Mouse (Mus musculus) MEL (cell line): ENCODE results near the gene Coil. TPM values are rescaled to one million over a fixed set of nuclear protein-coding genes. Genes with fewer than 3 reads are reported as not detected.

Source experiments
- DNase-seq: peaks from one replicate; pipeline ENCODE4 v3.0.0; 2011; ENCODE audit warnings: low read depth, low spot score
- H3K27ac ChIP-seq: 2 replicates; pipeline ENCODE4 v1.5.1; 2012; ENCODE audit warnings: low read depth, mild to moderate bottlenecking, control low read depth, low read length, moderate library complexity; ENCODE audit not compliant: control insufficient read depth
- H3K27me3 ChIP-seq, 2 experiments: fragments of 150-350 bp in 1 of 2; sonication (generic) in 1 of 2; 2 replicates each; pipeline ENCODE4 v1.6.1; 2012; ENCODE audit warnings: low read length in 2 of 2, mild to moderate bottlenecking in 2 of 2, improper control_type of control experiment in 1 of 2, moderate library complexity in 1 of 2; ENCODE audit not compliant: insufficient read depth in 2 of 2, control insufficient read depth in 1 of 2
- H3K36me3 ChIP-seq, 2 experiments: 2 replicates each; pipeline ENCODE4 v1.6.1; 2012 to 2014; ENCODE audit warnings: low read length in 2 of 2, improper control_type of control experiment in 1 of 2, inconsistent platforms in 1 of 2, mild to moderate bottlenecking in 1 of 2; ENCODE audit not compliant: insufficient read depth in 2 of 2, control insufficient read depth in 1 of 2
- H3K4me1 ChIP-seq, 2 experiments: fragments of 150-350 bp in 1 of 2; sonication (generic) in 1 of 2; 2 replicates each; pipeline ENCODE4 v1.6.1; 2012; ENCODE audit warnings: low read length in 2 of 2, improper control_type of control experiment in 1 of 2, mild to moderate bottlenecking in 1 of 2; ENCODE audit not compliant: insufficient read depth in 2 of 2, control insufficient read depth in 1 of 2
- H3K4me3 ChIP-seq, 2 experiments: fragments of 150-350 bp in 1 of 2; sonication (generic) in 1 of 2; 2 replicates each; pipeline ENCODE4 v1.5.1; 2012; ENCODE audit warnings: low read depth in 2 of 2, low read length in 2 of 2, mild to moderate bottlenecking in 2 of 2, moderate library complexity in 2 of 2, control low read depth in 1 of 2, improper control_type of control experiment in 1 of 2; ENCODE audit not compliant: control insufficient read depth in 1 of 2, insufficient read depth in 1 of 2
- H3K79me2 ChIP-seq: 2 replicates; pipeline ENCODE4 v1.6.1; 2012; ENCODE audit warnings: mild to moderate bottlenecking, low read length, moderate library complexity; ENCODE audit not compliant: control insufficient read depth, poor library complexity, insufficient read depth
- H3K9ac ChIP-seq: 2 replicates; pipeline ENCODE4 v1.6.1; 2012; ENCODE audit warnings: low read depth, mild to moderate bottlenecking, control low read depth, low read length, moderate library complexity; ENCODE audit not compliant: control insufficient read depth, poor library complexity, severe bottlenecking
- H3K9me3 ChIP-seq: fragments of 150-350 bp; sonication (generic); replicated peaks from 2 replicates; pipeline ENCODE4 v1.6.1; 2012; ENCODE audit warnings: mild to moderate bottlenecking, low read length, improper control_type of control experiment, moderate library complexity; ENCODE audit not compliant: insufficient read depth
- CHD2 ChIP-seq: IDR thresholded peaks from 2 replicates; pipeline ENCODE4 v1.6.1; 2011; ENCODE audit warnings: low read length, improper control_type of control experiment
- CTCF ChIP-seq, 3 experiments: IDR thresholded peaks in 2 of 3; conservative IDR thresholded peaks in 1 of 3; 2 replicates each; pipeline ENCODE4 v1.5.1; 2011 to 2012; ENCODE audit warnings: low read length in 3 of 3, low read depth in 2 of 3, mild to moderate bottlenecking in 2 of 3, improper control_type of control experiment in 1 of 3, inconsistent platforms in 1 of 3, mixed read lengths in 1 of 3, moderate library complexity in 1 of 3; ENCODE audit not compliant: control insufficient read depth in 1 of 3, insufficient read depth in 1 of 3, poor library complexity in 1 of 3, severe bottlenecking in 1 of 3
- E2F4 ChIP-seq: IDR thresholded peaks from 2 replicates; pipeline ENCODE4 v1.6.1; 2011; ENCODE audit warnings: low read depth, low read length, improper control_type of control experiment, borderline replicate concordance
- ELF1 ChIP-seq: IDR thresholded peaks from 2 replicates; pipeline ENCODE4 v1.6.1; 2014; ENCODE audit warnings: low read depth, mild to moderate bottlenecking, inconsistent platforms, low read length, improper control_type of control experiment, moderate library complexity
- ETS1 ChIP-seq: IDR thresholded peaks from 2 replicates; pipeline ENCODE4 v1.6.1; 2012; ENCODE audit warnings: low read depth, mild to moderate bottlenecking, inconsistent platforms, low read length, improper control_type of control experiment, moderate library complexity
- GATA1 ChIP-seq: IDR thresholded peaks from 2 replicates; pipeline ENCODE4 v1.6.1; 2011; ENCODE audit warnings: low read depth, low read length, improper control_type of control experiment
- HCFC1 ChIP-seq: IDR thresholded peaks from 2 replicates; pipeline ENCODE4 v1.6.1; 2012; ENCODE audit warnings: low read depth, mild to moderate bottlenecking, inconsistent platforms, low read length, improper control_type of control experiment, moderate library complexity
- MAFK ChIP-seq: IDR thresholded peaks from 2 replicates; pipeline ENCODE4 v1.6.1; 2011; ENCODE audit warnings: low read depth, mild to moderate bottlenecking, low read length, improper control_type of control experiment, borderline replicate concordance
- MAX ChIP-seq: IDR thresholded peaks from 2 replicates; pipeline ENCODE4 v1.6.1; 2011; ENCODE audit warnings: low read length, improper control_type of control experiment
- MEF2A ChIP-seq: IDR thresholded peaks from 2 replicates; pipeline ENCODE4 v1.6.1; 2014; ENCODE audit warnings: low read depth, mild to moderate bottlenecking, inconsistent platforms, low read length, improper control_type of control experiment; ENCODE audit not compliant: poor library complexity, insufficient replicate concordance, severe bottlenecking; ENCODE audit errors: extremely low read depth
- NELFE ChIP-seq: IDR thresholded peaks from 2 replicates; pipeline ENCODE4 v1.6.1; 2011; ENCODE audit warnings: low read depth, low read length, improper control_type of control experiment
- POLR2A ChIP-seq, 2 experiments: IDR thresholded peaks; 2 replicates each; pipeline ENCODE4 v1.6.1; 2011 to 2012; ENCODE audit warnings: low read length in 2 of 2, mild to moderate bottlenecking in 2 of 2, control low read depth in 1 of 2, improper control_type of control experiment in 1 of 2, low read depth in 1 of 2, moderate library complexity in 1 of 2; ENCODE audit not compliant: control insufficient read depth in 1 of 2, insufficient read depth in 1 of 2, poor library complexity in 1 of 2
- POLR2AphosphoS2 ChIP-seq: IDR thresholded peaks from 2 replicates; pipeline ENCODE4 v1.6.1; 2011; ENCODE audit warnings: low read length, improper control_type of control experiment
- RAD21 ChIP-seq: IDR thresholded peaks from 2 replicates; pipeline ENCODE4 v1.6.1; 2011; ENCODE audit warnings: mild to moderate bottlenecking, low read depth, low read length, improper control_type of control experiment
- RCOR1 ChIP-seq: IDR thresholded peaks from 2 replicates; pipeline ENCODE4 v1.6.1; 2012; ENCODE audit warnings: low read depth, mild to moderate bottlenecking, inconsistent platforms, low read length, improper control_type of control experiment
- SIN3A ChIP-seq: IDR thresholded peaks from 2 replicates; pipeline ENCODE4 v1.6.1; 2012; ENCODE audit warnings: low read length, improper control_type of control experiment, inconsistent platforms
- SMC3 ChIP-seq: IDR thresholded peaks from 2 replicates; pipeline ENCODE4 v1.6.1; 2011; ENCODE audit warnings: low read depth, low read length, improper control_type of control experiment
- TAL1 ChIP-seq: IDR thresholded peaks from 2 replicates; pipeline ENCODE4 v1.6.1; 2012; ENCODE audit warnings: mild to moderate bottlenecking, inconsistent platforms, low read length, moderate library complexity, mixed read lengths
- UBTF ChIP-seq: IDR thresholded peaks from 2 replicates; pipeline ENCODE4 v1.6.1; 2012; ENCODE audit warnings: low read depth, mild to moderate bottlenecking, inconsistent platforms, low read length, improper control_type of control experiment, moderate library complexity, borderline replicate concordance; ENCODE audit not compliant: insufficient read depth
- USF1 ChIP-seq: IDR thresholded peaks from 2 replicates; pipeline ENCODE4 v1.6.1; 2014; ENCODE audit warnings: low read depth, mild to moderate bottlenecking, inconsistent platforms, low read length, improper control_type of control experiment, moderate library complexity
- USF2 ChIP-seq, 2 experiments: IDR thresholded peaks; 2 replicates each; pipeline ENCODE4 v1.6.1; 2011 to 2012; ENCODE audit warnings: improper control_type of control experiment in 2 of 2, low read length in 2 of 2, borderline replicate concordance in 1 of 2, inconsistent platforms in 1 of 2, low read depth in 1 of 2, mild to moderate bottlenecking in 1 of 2; ENCODE audit not compliant: insufficient read depth in 1 of 2
- ZKSCAN1 ChIP-seq: IDR thresholded peaks from 2 replicates; pipeline ENCODE4 v1.6.1; 2012; ENCODE audit warnings: low read depth, mild to moderate bottlenecking, inconsistent platforms, low read length, improper control_type of control experiment, moderate library complexity
- polyA plus RNA-seq, 2 experiments: library from polyadenylated mRNA; stranded (reverse) in 1 of 2; unstranded in 1 of 2; fragments of >175 nt in 1 of 2; fragments of >200 nt in 1 of 2; gene quantifications; 2 replicates each; pipeline versions ENCODE4 v1.2.1 to v1.2.4; 2012; ENCODE audit warnings: low replicate concordance in 2 of 2, low read depth in 1 of 2; ENCODE audit not compliant: insufficient read length in 2 of 2, insufficient read depth in 1 of 2, missing spikeins in 1 of 2
- total RNA-seq: library from RNA; depleted of rRNA; stranded (reverse); fragments of 300-350 nt; gene quantifications from 2 replicates; pipeline ENCODE4 v1.2.3, GENCODE M21; 2012

Coil gene
- total and polyA plus RNA-seq, 3 experiments = 24.4 to 32.6 TPM; not detected in 1

GRCm38 (mm10) chr11:89020681-89021305 lies 50.7 kb downstream of the Coil start:
- H3K27ac ChIP-seq = no peak overlapping the region
- no peaks in the 10 kb centered on the region for H3K79me2 ChIP-seq
- peak; percentile 23; the same call in 1 of the 2 replicates for TF ChIP-seq SMC3
- peak in 2 of 3 experiments; percentile 51 to 54; a peak in 3 of 6 replicates for TF ChIP-seq CTCF (IDR thresholded peaks at IDR 0.05 in 2 of 3, conservative IDR thresholded peaks at IDR 0.05 in 1 of 3; ENCODE audit: control insufficient read depth in 1 of 3, insufficient read depth in 1 of 3, low read depth in 2 of 3, low read length in 3 of 3, poor library complexity in 1 of 3, severe bottlenecking in 1 of 3)
- no peak for TF ChIP-seq SIN3A
- no peak for TF ChIP-seq USF1
- no peak for TF ChIP-seq UBTF

GRCm38 (mm10) chr11:89021687-89022086 lies 51.6 kb downstream of the Coil start:
- H3K4me3 ChIP-seq = no peak overlapping the region
- TF ChIP-seq MAFK (no peak), POLR2A (IDR thresholded peaks at IDR 0.05; ENCODE audit: control insufficient read depth in 1 of 2, insufficient read depth in 1 of 2, low read depth in 1 of 2, low read length in 2 of 2, poor library complexity in 1 of 2) (no peak), HCFC1 (no peak), ZKSCAN1 (no peak), RCOR1 (peak; percentile 65)
- peaks cover 0 to 40% of the 10 kb centered on the region in 2 experiments; a peak in 2 of 4 replicates for H3K36me3 ChIP-seq
- H3K4me1 ChIP-seq = peaks cover 10 to 43% of the 10 kb centered on the region in 2 experiments; a peak in 3 of 4 replicates
- H3K79me2 ChIP-seq = no peaks in the 10 kb centered on the region
- H3K9me3 ChIP-seq = no peaks in the 10 kb centered on the region
- no peak overlapping the region for H3K27ac ChIP-seq
- no peaks in the 10 kb centered on the region for H3K27me3 ChIP-seq
- no peak overlapping the region for H3K9ac ChIP-seq
- peak; percentile 29 for DNase-seq

More at GRCm38 (mm10) chr11:89020681-89021305, 50.7 kb downstream of the Coil start:
- H3K36me3 ChIP-seq = peaks cover 0 to 43% of the 10 kb centered on the region in 2 experiments; a peak in 3 of 4 replicates
- H3K4me1 ChIP-seq = peaks cover 10 to 47% of the 10 kb centered on the region in 2 experiments; a peak in 3 of 4 replicates
- H3K9ac ChIP-seq = no peak overlapping the region
- no peak overlapping the region for H3K4me3 ChIP-seq
- H3K27me3 ChIP-seq = no peaks in the 10 kb centered on the region
- H3K9me3 ChIP-seq = no peaks in the 10 kb centered on the region
- peak; percentile 35 for DNase-seq

- Histone ChIP-seq H3K79me2 (no peaks in the 10 kb centered on the region), H3K9me3 (no peaks in the 10 kb centered on the region), H3K27me3 (no peaks in the 10 kb centered on the region), H3K27ac (no peak overlapping the region), H3K9ac (no peak overlapping the region), H3K4me1 (peaks cover 10 to 38% of the 10 kb centered on the region in 2 experiments; a peak in 3 of 4 replicates), H3K36me3 (peaks cover 0 to 35% of the 10 kb centered on the region in 2 experiments; a peak in 2 of 4 replicates), H3K4me3 (no peak overlapping the region)
- DNase-seq = peak; percentile 51
- TF ChIP-seq TAL1 = no peak
- no peak for TF ChIP-seq MAFK
- no peak for TF ChIP-seq CHD2
- no peak for TF ChIP-seq UBTF
- TF ChIP-seq MEF2A = no peak
- TF ChIP-seq ETS1 = peak; percentile 52; the same call in 1 of the 2 replicates
- no peak for TF ChIP-seq E2F4
- no peak for TF ChIP-seq NELFE
- TF ChIP-seq RAD21 = no peak
- no peak for TF ChIP-seq ELF1
- no peak for TF ChIP-seq HCFC1
- TF ChIP-seq POLR2A (IDR thresholded peaks at IDR 0.05; ENCODE audit: control insufficient read depth in 1 of 2, insufficient read depth in 1 of 2, low read depth in 1 of 2, low read length in 2 of 2, poor library complexity in 1 of 2) = no peak
- no peak for TF ChIP-seq CTCF (IDR thresholded peaks at IDR 0.05 in 2 of 3, conservative IDR thresholded peaks at IDR 0.05 in 1 of 3; ENCODE audit: control insufficient read depth in 1 of 3, insufficient read depth in 1 of 3, low read depth in 2 of 3, low read length in 3 of 3, poor library complexity in 1 of 3, severe bottlenecking in 1 of 3)
- TF ChIP-seq SIN3A = no peak; the same call in 1 of the 2 replicates
- TF ChIP-seq GATA1 = peak; percentile 84
- TF ChIP-seq POLR2AphosphoS2 = no peak
- TF ChIP-seq MAX = peak; percentile 28; the same call in 1 of the 2 replicates
- no peak for TF ChIP-seq USF2 (IDR thresholded peaks at IDR 0.05; ENCODE audit: borderline replicate concordance in 1 of 2, insufficient read depth in 1 of 2, low read depth in 1 of 2, low read length in 2 of 2)
These were observed 52.2 kb downstream of the Coil start for GRCm38 (mm10) chr11:89022120-89022731.
